Mouse (Mus musculus): ENCODE measurements around the gene Lipt1. TPM values are rescaled to one million over a fixed set of nuclear protein-coding genes. Genes with fewer than 3 reads are reported as not detected.

Lipt1 gene
- polyA plus RNA-seq, 1 experiment = 8.3 TPM

DNA sequence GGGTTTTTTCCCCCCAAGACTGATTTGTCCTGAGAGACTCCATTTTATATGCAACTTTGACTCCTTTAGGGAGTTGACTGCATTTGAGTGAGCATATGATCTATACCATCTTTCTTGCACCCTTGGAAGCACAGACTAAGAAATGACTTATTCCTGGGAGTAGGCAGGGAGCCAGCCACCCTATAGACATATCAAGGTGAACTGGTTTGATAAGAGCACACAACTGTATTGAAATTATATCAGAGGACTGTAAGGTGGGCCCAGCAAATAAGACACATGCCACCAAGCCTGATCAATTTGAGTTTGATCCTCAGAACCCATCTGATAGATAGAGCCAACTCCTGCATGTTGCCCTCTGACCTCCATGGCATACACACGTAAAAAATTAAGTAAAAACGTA lies 2.2 kb upstream of the Lipt1 start:
- no peak overlapping the region for H3K4me3 ChIP-seq
- peak overlapping the region; percentile 50 for H3K4me2 ChIP-seq (ENCODE audit: low read depth)
- no peaks in the 10 kb centered on the region for H3K36me3 ChIP-seq (ENCODE audit: control insufficient read depth, insufficient read depth)
- H3K27me3 ChIP-seq (ENCODE audit: control insufficient read depth, insufficient read depth, insufficient read length) = no peaks in the 10 kb centered on the region
- TF ChIP-seq MYOG (IDR thresholded peaks at IDR 0.05; ENCODE audit: control insufficient read depth in 1 of 3, insufficient read depth in 1 of 3, insufficient read length in 2 of 3, low read depth in 2 of 3) = no peak
- no peak for TF ChIP-seq TCF3 (IDR thresholded peaks at IDR 0.05; ENCODE audit: insufficient read length, low read depth)
- TF ChIP-seq TCF12 (IDR thresholded peaks at IDR 0.05; ENCODE audit: insufficient read depth, poor library complexity, severe bottlenecking) = no peak
- H3K79me2 ChIP-seq (ENCODE audit: control insufficient read depth, insufficient read depth) = no peaks in the 10 kb centered on the region
- no peak overlapping the region for H3ac ChIP-seq (ENCODE audit: control insufficient read depth, insufficient read length)

DNA sequence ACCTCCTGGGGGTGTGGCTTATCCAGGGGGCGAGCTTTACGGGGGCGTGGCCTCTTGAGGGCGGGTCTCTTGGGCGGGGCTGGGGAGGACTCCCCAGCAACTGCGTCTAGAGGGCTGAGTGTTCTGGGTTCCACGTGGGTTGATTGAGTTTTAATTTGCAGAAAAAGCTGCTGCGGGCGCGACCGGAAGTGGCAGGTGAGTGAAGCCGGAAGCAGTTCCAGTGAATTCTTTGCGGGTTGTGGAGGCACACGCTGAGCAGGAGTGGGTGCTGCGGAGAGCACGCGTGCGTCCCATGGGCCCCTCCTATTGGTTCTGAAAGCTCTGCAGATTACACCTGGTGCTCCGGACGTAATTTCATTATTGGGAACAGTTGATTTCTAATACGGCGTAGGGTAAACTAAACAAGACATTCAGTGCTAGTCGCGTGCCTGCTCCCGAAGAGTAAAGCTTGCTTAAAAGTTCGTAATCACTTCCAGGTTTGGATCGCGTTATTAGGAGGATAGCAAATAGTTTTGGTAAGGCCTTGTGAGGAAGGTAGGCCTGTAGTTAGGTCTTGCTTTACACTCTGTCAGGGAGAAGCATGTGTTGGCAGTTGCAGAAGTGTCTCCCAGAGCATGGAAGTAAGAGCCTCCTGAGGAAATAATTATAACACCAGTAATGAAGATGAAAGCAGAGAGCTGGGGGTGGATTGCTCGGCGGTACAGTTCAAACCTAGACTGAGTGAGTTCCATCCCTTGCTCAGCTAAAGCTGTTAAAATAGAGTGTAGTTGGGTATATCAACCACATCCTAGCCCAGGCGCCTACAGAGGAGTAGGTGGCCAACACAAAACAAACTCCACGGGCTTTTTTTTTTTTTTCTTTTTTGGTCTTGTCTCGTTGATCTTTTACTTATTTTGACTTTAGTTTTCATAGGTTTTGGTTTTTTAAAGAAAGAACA lies 861 bp downstream of the Lipt1 start:
- H3K79me2 ChIP-seq (ENCODE audit: control insufficient read depth, insufficient read depth) = no peaks in the 10 kb centered on the region
- peak overlapping the region; percentile 81 for H3K4me2 ChIP-seq (ENCODE audit: low read depth)
- H3ac ChIP-seq (ENCODE audit: control insufficient read depth, insufficient read length) = peak overlapping the region; percentile 57
- peak overlapping the region; percentile 42 for H3K4me3 ChIP-seq
- peaks cover 24% of the 10 kb centered on the region for H3K36me3 ChIP-seq (ENCODE audit: control insufficient read depth, insufficient read depth)
- TF ChIP-seq TCF12 (IDR thresholded peaks at IDR 0.05; ENCODE audit: insufficient read depth, poor library complexity, severe bottlenecking) (no peak), POLR2A (IDR thresholded peaks at IDR 0.05; ENCODE audit: insufficient read length, low read depth) (peak; percentile 66), USF1 (IDR thresholded peaks at IDR 0.05; ENCODE audit: low read depth) (no peak), TCF3 (IDR thresholded peaks at IDR 0.05; ENCODE audit: insufficient read length, low read depth) (no peak), POLR2AphosphoS2 (IDR thresholded peaks at IDR 0.05; ENCODE audit: insufficient read length, low read depth) (peak; percentile 16), CEBPB (IDR thresholded peaks at IDR 0.05; ENCODE audit: insufficient read depth, poor library complexity, severe bottlenecking) (no peak)
- H3K27me3 ChIP-seq (ENCODE audit: control insufficient read depth, insufficient read depth, insufficient read length) = no peaks in the 10 kb centered on the region

- H3K4me2 ChIP-seq (ENCODE audit: low read depth) = peak overlapping the region; percentile 81
- H3K27me3 ChIP-seq (ENCODE audit: control insufficient read depth, insufficient read depth, insufficient read length) = no peaks in the 10 kb centered on the region
- H3K36me3 ChIP-seq (ENCODE audit: control insufficient read depth, insufficient read depth) = peaks cover 29% of the 10 kb centered on the region
- TF ChIP-seq TCF12 (IDR thresholded peaks at IDR 0.05; ENCODE audit: insufficient read depth, poor library complexity, severe bottlenecking) (no peak), TCF3 (IDR thresholded peaks at IDR 0.05; ENCODE audit: insufficient read length, low read depth) (no peak), E2F4 (IDR thresholded peaks at IDR 0.05; ENCODE audit: insufficient read depth) (no peak), MAX (IDR thresholded peaks at IDR 0.05; ENCODE audit: low read depth) (no peak), MYOG (IDR thresholded peaks at IDR 0.05; ENCODE audit: control insufficient read depth in 1 of 3, insufficient read depth in 1 of 3, insufficient read length in 2 of 3, low read depth in 2 of 3) (no peak), USF1 (IDR thresholded peaks at IDR 0.05; ENCODE audit: low read depth) (no peak), CEBPB (IDR thresholded peaks at IDR 0.05; ENCODE audit: insufficient read depth, poor library complexity, severe bottlenecking) (no peak), POLR2AphosphoS2 (IDR thresholded peaks at IDR 0.05; ENCODE audit: insufficient read length, low read depth) (no peak), REST (IDR thresholded peaks at IDR 0.05; ENCODE audit: insufficient read depth, insufficient read length) (no peak), POLR2A (IDR thresholded peaks at IDR 0.05; ENCODE audit: insufficient read length, low read depth) (no peak), MYOD1 (IDR thresholded peaks at IDR 0.05; ENCODE audit: control insufficient read depth in 1 of 3, insufficient read length in 2 of 3, low read depth in 2 of 3) (no peak), SRF (IDR thresholded peaks at IDR 0.05; ENCODE audit: control insufficient read depth, insufficient read length, low read depth) (no peak)
- peak overlapping the region; percentile 42 for H3K4me3 ChIP-seq
- no peak overlapping the region for H3ac ChIP-seq (ENCODE audit: control insufficient read depth, insufficient read length)
- no peaks in the 10 kb centered on the region for H3K79me2 ChIP-seq (ENCODE audit: control insufficient read depth, insufficient read depth)
Measured at GRCm38 (mm10) chr1:37873157-37873556, 1.6 kb downstream of the Lipt1 start.

GRCm38 (mm10) chr1:37877736-37878460 lies 6.4 kb downstream of the Lipt1 start:
- H3K27me3 ChIP-seq (ENCODE audit: control insufficient read depth, insufficient read depth, insufficient read length) = no peaks in the 10 kb centered on the region
- TF ChIP-seq POLR2A (IDR thresholded peaks at IDR 0.05; ENCODE audit: insufficient read length, low read depth) (no peak), MYOD1 (IDR thresholded peaks at IDR 0.05; ENCODE audit: control insufficient read depth in 1 of 3, insufficient read length in 2 of 3, low read depth in 2 of 3) (no peak), REST (IDR thresholded peaks at IDR 0.05; ENCODE audit: insufficient read depth, insufficient read length) (no peak), E2F4 (IDR thresholded peaks at IDR 0.05; ENCODE audit: insufficient read depth) (no peak), MAX (IDR thresholded peaks at IDR 0.05; ENCODE audit: low read depth) (no peak), TCF12 (IDR thresholded peaks at IDR 0.05; ENCODE audit: insufficient read depth, poor library complexity, severe bottlenecking) (no peak), MYOG (IDR thresholded peaks at IDR 0.05; ENCODE audit: control insufficient read depth in 1 of 3, insufficient read depth in 1 of 3, insufficient read length in 2 of 3, low read depth in 2 of 3) (no peak), USF1 (IDR thresholded peaks at IDR 0.05; ENCODE audit: low read depth) (no peak), CEBPB (IDR thresholded peaks at IDR 0.05; ENCODE audit: insufficient read depth, poor library complexity, severe bottlenecking) (no peak), SRF (IDR thresholded peaks at IDR 0.05; ENCODE audit: control insufficient read depth, insufficient read length, low read depth) (no peak), TCF3 (IDR thresholded peaks at IDR 0.05; ENCODE audit: insufficient read length, low read depth) (no peak), POLR2AphosphoS2 (IDR thresholded peaks at IDR 0.05; ENCODE audit: insufficient read length, low read depth) (no peak)

More at GRCm38 (mm10) chr1:37877736-37878460, 6.4 kb downstream of the Lipt1 start:
- H3K36me3 ChIP-seq (ENCODE audit: control insufficient read depth, insufficient read depth) = peaks cover 47% of the 10 kb centered on the region
- H3K79me2 ChIP-seq (ENCODE audit: control insufficient read depth, insufficient read depth) = no peaks in the 10 kb centered on the region
- H3K4me2 ChIP-seq (ENCODE audit: low read depth) = no peak overlapping the region
- no peak overlapping the region for H3ac ChIP-seq (ENCODE audit: control insufficient read depth, insufficient read length)
- no peak overlapping the region for H3K4me3 ChIP-seq
